8 mouse cellular contexts compared by ENCODE assay signal in genomic region chr6:31638434-31639220, GRCm38 (mm10).
DNase-seq lines count a peak whose midpoint lies in the region; ATAC-seq lines count a peak whose summit lies in the region.

No protein-coding gene starts in this region.

- peak; percentile 55; the same call in 1 of the 2 replicates for ATAC-seq in heart, embryonic 11.5 days (replicated peaks; ENCODE audit: insufficient number of reproducible peaks, low FRiP score, low TSS enrichment)
- peak; percentile 61; the same call in 1 of the 2 replicates for ATAC-seq in neural tube, embryonic 13.5 days (ENCODE audit: low read depth)
- ATAC-seq in forebrain, embryonic 13.5 days = peak; percentile 57; the same call in 1 of the 2 replicates
- peak; percentile 3; the same call in 1 of the 2 replicates for ATAC-seq in neural tube, embryonic 14.5 days (ENCODE audit: low read depth)
- no peak; the same call in 1 of the 2 replicates for ATAC-seq in intestine, embryonic 16.5 days

- H3K36me3 ChIP-seq in heart, embryonic 11.5 days (ENCODE audit: control insufficient read depth, insufficient read depth, low read length) = no peaks in the 10 kb centered on the region
- no peaks in the 10 kb centered on the region for H3K36me3 ChIP-seq in neural tube, embryonic 13.5 days
- no peaks in the 10 kb centered on the region for H3K36me3 ChIP-seq in forebrain, embryonic 13.5 days (ENCODE audit: poor library complexity, severe bottlenecking)
- H3K36me3 ChIP-seq in neural tube, embryonic 14.5 days (ENCODE audit: control insufficient read depth, insufficient read depth, low read length) = no peaks in the 10 kb centered on the region
- no peaks in the 10 kb centered on the region for H3K36me3 ChIP-seq in intestine, embryonic 16.5 days (ENCODE audit: control insufficient read depth, insufficient read depth, low read length)

- no peak for DNase-seq in heart, postnatal 4 days
- no peak for DNase-seq in neural tube, embryonic 10.5 days (ENCODE audit: extremely low spot score, low spot score)
- DNase-seq in gastrocnemius, adult 8-10 months (ENCODE audit: low spot score in 2 of 2) = no peak

- H3K4me3 ChIP-seq in heart, embryonic 11.5 days (ENCODE audit: low read depth, low read length) = no peak overlapping the region; the same call in 1 of the 2 replicates
- H3K4me3 ChIP-seq in neural tube, embryonic 13.5 days = no peak overlapping the region
- no peak overlapping the region for H3K4me3 ChIP-seq in forebrain, embryonic 13.5 days
- H3K4me3 ChIP-seq in neural tube, embryonic 14.5 days (ENCODE audit: low read depth, low read length) = no peak overlapping the region
- H3K4me3 ChIP-seq in intestine, embryonic 16.5 days (ENCODE audit: low read length) = no peak overlapping the region

- 38% methylated on average over 13 of the region's 13 CpGs for WGBS in heart, embryonic 11.5 days (ENCODE audit: insufficient replicate concordance)
- WGBS in neural tube, embryonic 13.5 days = 45% methylated on average over 13 of the region's 13 CpGs
- 36% methylated on average over 13 of the region's 13 CpGs for WGBS in forebrain, embryonic 13.5 days
- WGBS in neural tube, embryonic 14.5 days = 43% methylated on average over 13 of the region's 13 CpGs
- 57% methylated on average over 13 of the region's 13 CpGs for WGBS in intestine, embryonic 16.5 days

- H3K27me3 ChIP-seq in heart, embryonic 11.5 days (ENCODE audit: control insufficient read depth, insufficient read depth, low read length) = no peaks in the 10 kb centered on the region
- H3K27me3 ChIP-seq in neural tube, embryonic 13.5 days = 0 out of 2 replicates have a peak, but pooled peaks cover 5% of the 10 kb centered on the region
- no peaks in the 10 kb centered on the region for H3K27me3 ChIP-seq in forebrain, embryonic 13.5 days
- H3K27me3 ChIP-seq in neural tube, embryonic 14.5 days (ENCODE audit: control insufficient read depth, insufficient read depth, low read length) = no peaks in the 10 kb centered on the region
- no peaks in the 10 kb centered on the region for H3K27me3 ChIP-seq in intestine, embryonic 16.5 days (replicated peaks; ENCODE audit: control insufficient read depth, insufficient read depth, low read length)

- H3K9me3 ChIP-seq in heart, embryonic 11.5 days (replicated peaks; ENCODE audit: control insufficient read depth, low read length) = no peaks in the 10 kb centered on the region
- no peaks in the 10 kb centered on the region for H3K9me3 ChIP-seq in neural tube, embryonic 13.5 days
- no peaks in the 10 kb centered on the region for H3K9me3 ChIP-seq in forebrain, embryonic 13.5 days (replicated peaks)
- H3K9me3 ChIP-seq in neural tube, embryonic 14.5 days (ENCODE audit: control insufficient read depth, low read length) = no peaks in the 10 kb centered on the region
- no peaks in the 10 kb centered on the region for H3K9me3 ChIP-seq in intestine, embryonic 16.5 days (ENCODE audit: control insufficient read depth, low read length)

- H3K9ac ChIP-seq in heart, embryonic 11.5 days (ENCODE audit: low read depth, low read length) = peak overlapping the region; percentile 43; the same call in 1 of the 2 replicates
- H3K9ac ChIP-seq in neural tube, embryonic 13.5 days = no peak overlapping the region
- H3K9ac ChIP-seq in forebrain, embryonic 13.5 days = no peak overlapping the region
- no peak overlapping the region for H3K9ac ChIP-seq in neural tube, embryonic 14.5 days (replicated peaks; ENCODE audit: low read depth, low read length)
- H3K9ac ChIP-seq in intestine, embryonic 16.5 days (ENCODE audit: low read depth, low read length) = no peak overlapping the region

- peak overlapping the region; percentile 44 for H3K4me2 ChIP-seq in heart, embryonic 11.5 days
- H3K4me2 ChIP-seq in neural tube, embryonic 13.5 days = peak overlapping the region; percentile 17; the same call in 1 of the 2 replicates
- peak overlapping the region; percentile 6; the same call in 1 of the 2 replicates for H3K4me2 ChIP-seq in forebrain, embryonic 13.5 days
- no peak overlapping the region for H3K4me2 ChIP-seq in neural tube, embryonic 14.5 days (ENCODE audit: low read depth, low read length)
- H3K4me2 ChIP-seq in intestine, embryonic 16.5 days (ENCODE audit: low read depth, low read length) = no peak overlapping the region

- peak overlapping the region; percentile 57 for H3K27ac ChIP-seq in heart, embryonic 11.5 days (ENCODE audit: low read depth, low read length)
- no peak overlapping the region for H3K27ac ChIP-seq in neural tube, embryonic 13.5 days (replicated peaks)
- no peak overlapping the region for H3K27ac ChIP-seq in forebrain, embryonic 13.5 days
- no peak overlapping the region for H3K27ac ChIP-seq in neural tube, embryonic 14.5 days (ENCODE audit: low read depth, low read length)
- no peak overlapping the region for H3K27ac ChIP-seq in intestine, embryonic 16.5 days (ENCODE audit: low read length)

- H3K4me1 ChIP-seq in heart, embryonic 11.5 days (ENCODE audit: control insufficient read depth, insufficient read depth, low read length) = peaks cover 33% of the 10 kb centered on the region
- H3K4me1 ChIP-seq in neural tube, embryonic 13.5 days (replicated peaks) = peaks cover 16% of the 10 kb centered on the region
- H3K4me1 ChIP-seq in forebrain, embryonic 13.5 days = peaks cover 15% of the 10 kb centered on the region
- H3K4me1 ChIP-seq in neural tube, embryonic 14.5 days (ENCODE audit: control insufficient read depth, insufficient read depth, low read length) = no peaks in the 10 kb centered on the region
- H3K4me1 ChIP-seq in intestine, embryonic 16.5 days (ENCODE audit: control insufficient read depth, insufficient read depth, low read length) = 0 out of 2 replicates have a peak, but pooled peaks cover 8% of the 10 kb centered on the region

Comparison
In these comparisons a context has a peak if more than half of its experiments do, and no peak if none do; other contexts are left out.
1. H3K4me2 ChIP-seq: peak in heart, embryonic 11.5 days (single experiment), neural tube, embryonic 13.5 days (single experiment) and forebrain, embryonic 13.5 days (single experiment); none in neural tube, embryonic 14.5 days (single experiment) and intestine, embryonic 16.5 days (single experiment).